Mouse (Mus musculus) cerebellum, postnatal 25 days (tissue): Measurements from ENCODE around the gene Defa22.
"Not testable (repeated sequence)": the region's sequence is repeated elsewhere in the genome, so short reads cannot be mapped to it uniquely, and the experiment has no call there.

ENCODE experiments used
- DNase-seq, 2 experiments: peaks; one replicate each; pipeline ENCODE4 v3.0.0; 2021; ENCODE audit warnings: mixed read lengths in 2 of 2

The Defa22 gene

DNA sequence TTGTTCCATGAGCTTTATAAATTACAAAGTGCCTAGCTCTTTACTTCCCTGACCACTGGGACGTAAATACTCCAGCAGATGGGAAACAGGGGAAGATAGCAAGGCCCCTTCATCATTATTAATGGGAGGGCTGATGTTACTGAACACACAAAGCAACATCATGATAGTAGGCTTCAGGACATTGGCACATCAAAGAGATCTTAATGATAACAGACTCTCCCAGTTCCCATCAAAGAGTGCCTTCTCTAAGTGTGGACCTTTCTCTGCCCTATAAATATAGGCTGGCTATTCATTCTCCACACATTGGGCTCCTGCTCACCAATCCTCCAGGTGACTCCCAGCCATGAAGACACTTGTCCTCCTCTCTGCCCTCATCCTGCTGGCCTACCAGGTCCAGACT is at the start of gene Defa22:
Gene Defa22 (plus strand): TSS at position 301 of the 400 bp plus-strand sequence.
- not testable (repeated sequence) for DNase-seq

DNA sequence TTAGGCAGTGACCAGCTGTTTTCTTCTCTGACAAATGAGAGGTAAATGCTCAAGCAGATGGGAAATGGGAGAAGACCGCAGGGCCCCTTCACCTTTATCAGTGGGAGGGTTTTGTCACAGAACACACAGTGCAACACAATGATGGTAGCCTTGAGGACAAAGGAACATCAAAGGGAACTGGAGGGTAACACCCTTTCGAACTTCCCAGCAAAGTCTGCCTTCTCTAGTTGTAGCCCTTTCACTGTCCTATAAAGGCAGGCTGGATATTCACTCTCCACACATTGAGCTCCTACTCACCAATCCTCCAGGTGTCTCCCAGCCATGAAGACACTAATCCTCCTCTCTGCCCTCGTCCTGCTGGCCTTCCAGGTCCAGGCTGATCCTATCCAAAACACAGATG is 27.7 kb upstream of the Defa22 start, which contains the start of gene Defa30:
Gene Defa30 (plus strand): TSS at position 301 of the 400 bp plus-strand sequence.
- not testable (repeated sequence) for DNase-seq

DNA sequence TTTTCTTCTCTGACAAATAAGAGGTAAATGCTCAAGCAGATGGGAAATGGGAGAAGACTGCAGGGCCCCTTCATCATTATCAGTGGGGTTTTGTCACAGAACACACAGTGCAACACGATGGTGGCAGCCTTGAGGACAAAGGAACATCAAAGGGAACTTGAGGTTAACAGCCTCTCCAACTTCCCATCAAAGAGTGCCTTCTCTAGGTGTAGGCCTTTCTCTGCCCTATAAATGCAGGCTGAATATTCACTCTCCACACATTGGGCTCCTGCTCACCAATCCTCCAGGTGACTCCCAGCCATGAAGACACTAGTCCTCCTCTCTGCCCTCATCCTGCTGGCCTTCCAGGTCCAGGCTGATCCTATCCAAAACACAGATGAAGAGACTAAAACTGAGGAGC is 29.2 kb downstream of the Defa22 start, which contains the start of gene Defa31:
Gene Defa31 (plus strand): TSS at position 301 of the 400 bp plus-strand sequence.
- DNase-seq = not testable (repeated sequence)

DNA sequence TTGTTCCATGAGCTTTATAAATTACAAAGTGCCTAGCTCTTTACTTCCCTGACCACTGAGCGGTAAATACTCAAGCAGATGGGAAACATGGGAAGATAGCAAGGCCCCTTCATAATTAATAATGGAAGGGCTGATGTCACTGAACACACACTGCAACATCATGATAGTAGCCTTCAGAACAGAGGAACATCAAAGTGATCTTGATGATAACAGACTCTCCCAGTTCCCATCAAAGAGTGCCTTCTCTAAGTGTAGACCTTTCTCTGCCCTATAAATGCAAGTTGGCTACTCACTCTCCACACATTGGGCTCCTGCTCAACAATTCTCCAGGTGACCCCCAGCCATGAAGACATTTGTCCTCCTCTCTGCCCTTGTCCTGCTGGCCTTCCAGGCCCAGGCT is 39.2 kb downstream of the Defa22 start, which contains the start of gene Gm15293:
Gene Gm15293 (plus strand): TSS at position 301 of the 400 bp plus-strand sequence.
- not testable (repeated sequence) for DNase-seq
